Mouse (Mus musculus): ENCODE data around the gene Ptprf.

DNA sequence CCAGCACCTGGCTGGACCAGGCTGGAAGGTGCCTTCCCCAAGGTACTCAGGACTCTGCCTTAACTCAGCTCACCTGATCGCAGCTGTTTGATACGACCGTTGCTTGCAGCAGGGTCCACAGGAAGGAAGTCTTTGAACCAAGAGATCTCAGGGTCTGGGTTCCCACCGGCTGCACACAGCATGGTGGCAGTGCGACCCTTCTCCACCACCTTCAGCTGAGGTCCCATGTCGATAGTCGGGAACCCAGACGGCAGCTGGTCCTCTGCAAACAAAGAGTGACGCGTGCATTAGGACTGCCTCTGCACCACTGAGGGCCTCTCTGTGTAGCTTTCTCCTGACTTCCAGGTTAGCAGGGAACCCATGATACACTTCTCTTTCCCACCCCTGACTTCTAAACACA lies 33.8 kb downstream of the Ptprf start:
- no peak for TF ChIP-seq TAL1 (conservative IDR thresholded peaks at IDR 0.05; ENCODE audit: low read depth, low read length)
- TF ChIP-seq GATA1 (IDR thresholded peaks at IDR 0.05; ENCODE audit: borderline replicate concordance, low read length): no peak
- TF ChIP-seq CTCF (IDR thresholded peaks at IDR 0.05; ENCODE audit: low read depth, low read length): no peak

Measured in G1E (cell line).